10 mouse cellular contexts compared by ENCODE assay signal in the genomic region with DNA sequence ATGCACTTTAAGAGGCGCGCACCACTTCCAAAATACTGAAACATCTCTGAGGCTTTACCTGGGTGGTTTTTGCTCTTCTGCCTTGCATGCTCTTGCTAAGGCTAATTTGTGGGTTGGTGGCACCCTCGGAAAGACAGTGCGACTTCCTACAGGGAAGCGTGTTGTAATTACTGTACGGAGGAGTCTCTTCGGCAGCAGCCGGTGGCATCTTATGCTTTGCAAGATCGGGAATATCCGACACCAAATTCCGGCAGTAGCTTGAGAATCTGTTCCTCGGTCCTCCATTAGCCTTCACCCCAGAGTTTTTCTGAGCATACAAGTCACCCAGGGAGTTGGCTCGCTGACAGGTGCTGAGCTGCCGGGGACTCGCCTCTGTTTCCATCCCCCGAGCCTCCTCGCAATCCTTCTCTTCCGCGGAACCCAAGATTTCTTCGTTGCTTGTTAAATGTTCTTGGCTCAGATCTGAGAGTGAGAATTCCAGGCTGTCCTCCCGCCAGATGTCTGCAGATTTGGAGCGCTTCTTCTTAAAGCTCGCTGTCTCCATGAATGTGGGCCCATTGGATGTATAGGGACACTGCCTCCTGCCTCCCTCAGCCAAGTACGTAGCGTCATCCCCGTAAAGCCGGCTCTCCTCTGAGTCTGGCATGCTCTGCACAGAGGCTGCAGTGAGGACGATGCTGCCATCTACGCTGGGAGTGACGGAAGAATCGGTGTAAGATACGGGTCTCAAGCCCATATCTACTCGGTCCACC.
A peak's percentile ranks its signal among the peaks of the same experiment; 100 is the strongest.
DNase-seq lines count a peak whose midpoint lies in the region; ATAC-seq and TF ChIP-seq lines count a peak whose summit lies in the region.
"Had no signal": no experiment of that assay in that cellular context is flagged by ENCODE, and none has a peak within 500 bp of the region (broad histone marks: within the 10 kb centered on the region; RNA-seq: fewer than 3 reads in every experiment).

No protein-coding gene starts in this region.

- 88% methylated on average over 33 of the region's 33 CpGs for WGBS in limb, embryonic 12.5 days
- 92% methylated on average over 33 of the region's 33 CpGs for WGBS in limb, embryonic 10.5 days
- WGBS in cerebellum, adult 2 months: 16% methylated on average over 33 of the region's 33 CpGs
- 90% methylated on average over 33 of the region's 33 CpGs for WGBS in midbrain, embryonic 15.5 days

- DNase-seq in limb, embryonic 10.5 days (ENCODE audit: low spot score): no peak
- DNase-seq in cerebellum, adult 2 months: peak; percentile 71 to 74
- peak; percentile 66 for DNase-seq in gastrocnemius, adult 2 months
- peak; percentile 72 to 79 for DNase-seq in right cerebral cortex, adult 2 months (ENCODE audit: low spot score in 2 of 2)
- DNase-seq in kidney, adult 11 months: no peak
- no peak for DNase-seq in heart, postnatal 4 days

- peaks cover 27% of the 10 kb centered on the region for H3K4me1 ChIP-seq in limb, embryonic 12.5 days (replicated peaks)
- H3K4me1 ChIP-seq in limb, embryonic 10.5 days: peaks cover 25% of the 10 kb centered on the region
- H3K4me1 ChIP-seq in cerebellum, adult 2 months (ENCODE audit: control insufficient read depth, insufficient read depth, low read length): peaks cover 58% of the 10 kb centered on the region
- H3K4me1 ChIP-seq in midbrain, embryonic 15.5 days: peaks cover 2% of the 10 kb centered on the region; the same call in 1 of the 2 replicates
- H3K4me1 ChIP-seq: liver, embryonic 15.5 days had no signal

- no peak overlapping the region for H3K4me2 ChIP-seq in limb, embryonic 12.5 days
- H3K4me2 ChIP-seq in midbrain, embryonic 15.5 days: no peak overlapping the region
- H3K4me2 ChIP-seq: liver, embryonic 15.5 days; neural tube, embryonic 13.5 days had no signal

- no peak overlapping the region for H3K9ac ChIP-seq in limb, embryonic 12.5 days (replicated peaks)
- H3K9ac ChIP-seq in midbrain, embryonic 15.5 days: no peak overlapping the region
- H3K9ac ChIP-seq: liver, embryonic 15.5 days; neural tube, embryonic 13.5 days had no signal

- no peaks in the 10 kb centered on the region for H3K27me3 ChIP-seq in limb, embryonic 12.5 days
- no peaks in the 10 kb centered on the region for H3K27me3 ChIP-seq in limb, embryonic 10.5 days (ENCODE audit: low read depth, poor library complexity, severe bottlenecking)
- no peaks in the 10 kb centered on the region for H3K27me3 ChIP-seq in cerebellum, adult 2 months (ENCODE audit: control insufficient read depth, insufficient read depth, low read length)
- H3K27me3 ChIP-seq in midbrain, embryonic 15.5 days (replicated peaks): no peaks in the 10 kb centered on the region
- H3K27me3 ChIP-seq: liver, embryonic 15.5 days; neural tube, embryonic 13.5 days had no signal

- H3K9me3 ChIP-seq in limb, embryonic 12.5 days: peaks cover 7% of the 10 kb centered on the region; the same call in 1 of the 2 replicates
- H3K9me3 ChIP-seq in limb, embryonic 10.5 days (replicated peaks): no peaks in the 10 kb centered on the region
- no peaks in the 10 kb centered on the region for H3K9me3 ChIP-seq in midbrain, embryonic 15.5 days
- H3K9me3 ChIP-seq: liver, embryonic 15.5 days; neural tube, embryonic 13.5 days had no signal

- no peak for ATAC-seq in limb, embryonic 12.5 days (ENCODE audit: insufficient number of reproducible peaks, insufficient read depth, low FRiP score, low TSS enrichment, low read depth)
- ATAC-seq in midbrain, embryonic 15.5 days (replicated peaks): no peak

- no peak for TF ChIP-seq CTCF in cerebellum, adult 2 months (IDR thresholded peaks at IDR 0.05; ENCODE audit: borderline replicate concordance, insufficient read depth, low read depth, low read length)
- no peak for TF ChIP-seq CTCF in gastrocnemius, adult 2 months (IDR thresholded peaks at IDR 0.05)

- intact Hi-C loops in gastrocnemius, adult 2 months (cut with DNase I): loop anchor here (5.0 kb wide), 1 partner anchor 45 kb away; no protein-coding TSS in a partner anchor

- 0 out of 2 replicates have a peak overlapping the region, but pooled peaks have one; percentile 9 for H3K27ac ChIP-seq in limb, embryonic 12.5 days
- no peak overlapping the region for H3K27ac ChIP-seq in limb, embryonic 10.5 days
- peak overlapping the region; percentile 19 for H3K27ac ChIP-seq in cerebellum, adult 2 months (ENCODE audit: insufficient read depth, low read length)
- H3K27ac ChIP-seq in gastrocnemius, adult 2 months: peak overlapping the region; percentile 1; the same call in 1 of the 2 replicates
- H3K27ac ChIP-seq in midbrain, embryonic 15.5 days: no peak overlapping the region
- H3K27ac ChIP-seq: liver, embryonic 15.5 days; neural tube, embryonic 13.5 days had no signal

- no peak overlapping the region for H3K4me3 ChIP-seq in limb, embryonic 12.5 days (replicated peaks)
- H3K4me3 ChIP-seq in limb, embryonic 10.5 days: no peak overlapping the region
- peak overlapping the region; percentile 45 for H3K4me3 ChIP-seq in cerebellum, adult 2 months (replicated peaks; ENCODE audit: insufficient read depth, low read depth, low read length)
- peak overlapping the region; percentile 56 for H3K4me3 ChIP-seq in gastrocnemius, adult 2 months
- H3K4me3 ChIP-seq in midbrain, embryonic 15.5 days: no peak overlapping the region
- H3K4me3 ChIP-seq: liver, embryonic 15.5 days; neural tube, embryonic 13.5 days had no signal

- TF ChIP-seq POLR2A in cerebellum, adult 2 months (IDR thresholded peaks at IDR 0.05; ENCODE audit: borderline replicate concordance, insufficient read depth, low read length): no peak

- peaks cover 36% of the 10 kb centered on the region for H3K36me3 ChIP-seq in limb, embryonic 12.5 days
- peaks cover 48% of the 10 kb centered on the region for H3K36me3 ChIP-seq in limb, embryonic 10.5 days
- H3K36me3 ChIP-seq in midbrain, embryonic 15.5 days (replicated peaks): no peaks in the 10 kb centered on the region
- H3K36me3 ChIP-seq: liver, embryonic 15.5 days had no signal

Comparison
In these comparisons a context has a peak if more than half of its experiments do, and no peak if none do; other contexts are left out.
1. H3K27ac ChIP-seq: peak in limb, embryonic 12.5 days (single experiment), cerebellum, adult 2 months (single experiment) and gastrocnemius, adult 2 months (single experiment); none in limb, embryonic 10.5 days (single experiment) and midbrain, embryonic 15.5 days (single experiment).
2. H3K4me3 ChIP-seq: peak in cerebellum, adult 2 months (single experiment) and gastrocnemius, adult 2 months (single experiment); none in limb, embryonic 12.5 days (single experiment), limb, embryonic 10.5 days (single experiment) and midbrain, embryonic 15.5 days (single experiment).
3. DNase-seq: peak in cerebellum, adult 2 months (2 of 2), gastrocnemius, adult 2 months (single experiment) and right cerebral cortex, adult 2 months (2 of 2); none in limb, embryonic 10.5 days (single experiment), kidney, adult 11 months (single experiment) and heart, postnatal 4 days (single experiment).